Mouse (Mus musculus) MN1 (cell line): ENCODE measurements around the gene Arl15.

ENCODE experiments used
- DNase-seq: peaks from one replicate; pipeline ENCODE4 v3.0.0-alpha.2; 2016; ENCODE audit warnings: low spot score

Gene Arl15

DNA sequence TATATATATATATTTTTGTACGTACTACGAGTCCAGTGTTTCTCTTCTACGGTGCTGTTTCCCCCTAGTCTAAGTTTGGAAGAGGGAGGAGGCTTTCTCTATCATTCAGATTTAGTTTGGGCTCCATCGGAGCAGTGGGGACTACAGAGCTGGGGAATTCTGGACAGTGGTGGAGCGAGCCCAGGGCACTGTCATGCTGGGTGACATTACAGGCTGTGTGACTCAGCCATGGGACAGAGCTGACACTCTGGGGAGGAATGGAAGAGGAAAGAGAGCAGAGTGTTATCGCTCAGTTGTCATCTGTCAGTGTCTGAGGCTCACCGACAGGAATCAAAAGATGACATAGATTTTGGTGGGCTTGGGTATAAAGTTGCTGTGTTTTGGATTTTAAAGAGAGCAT is 124.4 kb downstream of the Arl15 start:
- DNase-seq = no peak

DNA sequence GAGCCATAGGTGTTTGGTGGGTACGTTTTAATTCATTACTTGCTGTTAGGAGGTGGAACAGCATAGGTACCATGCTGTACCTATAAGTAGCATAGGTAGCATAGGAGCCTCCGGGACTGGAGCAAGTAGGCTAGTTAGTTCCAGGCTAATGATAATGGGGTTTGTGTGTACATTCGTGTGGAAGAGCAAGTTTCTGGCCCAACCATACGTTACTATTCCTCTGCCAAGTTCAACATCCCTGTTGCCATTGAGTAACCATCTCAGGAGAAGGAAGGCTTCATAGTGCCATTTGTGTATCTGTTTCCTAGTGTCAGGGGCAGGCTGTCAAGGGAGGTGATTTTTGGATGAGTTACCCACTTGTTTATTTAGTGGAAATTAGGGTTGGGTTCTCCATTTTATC is 141.4 kb downstream of the Arl15 start:
- no peak for DNase-seq

DNA sequence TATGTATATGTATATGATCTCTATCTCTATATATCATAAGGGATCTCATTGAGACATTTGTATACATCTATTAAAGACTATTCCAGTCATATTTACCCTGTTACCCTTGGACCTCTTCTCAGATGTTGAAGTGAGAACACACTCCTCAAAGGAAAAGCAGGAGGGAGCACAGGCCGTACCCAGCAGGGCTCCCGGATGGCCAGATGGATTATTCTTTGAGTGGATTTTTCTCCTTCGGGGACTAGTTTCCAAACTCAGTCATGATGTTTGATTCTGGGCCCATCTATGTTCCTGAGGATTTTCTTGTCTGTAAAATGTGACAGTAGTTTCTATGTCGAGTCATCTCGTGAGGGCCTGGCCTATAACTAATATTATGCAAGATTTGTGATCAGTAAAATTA is 142.9 kb downstream of the Arl15 start:
- no peak for DNase-seq

DNA sequence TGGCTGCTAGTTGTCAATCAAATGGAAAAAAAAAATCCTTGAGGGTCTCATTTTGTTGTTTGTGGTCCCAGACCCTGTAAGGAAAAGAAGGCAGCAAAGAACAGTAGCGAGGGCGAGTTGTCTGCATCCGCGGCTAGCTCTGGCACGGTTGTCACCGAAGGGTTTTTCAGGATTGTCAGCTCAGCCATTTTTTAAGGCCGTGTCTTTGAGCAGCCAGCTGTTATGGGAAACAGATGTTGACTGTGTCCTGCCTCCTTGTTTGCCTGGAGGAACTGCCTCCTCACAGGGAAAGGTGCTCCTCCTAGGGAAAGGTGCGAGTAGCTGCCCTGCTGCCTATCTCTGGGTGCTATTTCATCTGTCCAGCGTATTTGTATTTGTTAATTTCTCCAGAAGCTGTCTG is 144.3 kb downstream of the Arl15 start:
- no peak for DNase-seq

DNA sequence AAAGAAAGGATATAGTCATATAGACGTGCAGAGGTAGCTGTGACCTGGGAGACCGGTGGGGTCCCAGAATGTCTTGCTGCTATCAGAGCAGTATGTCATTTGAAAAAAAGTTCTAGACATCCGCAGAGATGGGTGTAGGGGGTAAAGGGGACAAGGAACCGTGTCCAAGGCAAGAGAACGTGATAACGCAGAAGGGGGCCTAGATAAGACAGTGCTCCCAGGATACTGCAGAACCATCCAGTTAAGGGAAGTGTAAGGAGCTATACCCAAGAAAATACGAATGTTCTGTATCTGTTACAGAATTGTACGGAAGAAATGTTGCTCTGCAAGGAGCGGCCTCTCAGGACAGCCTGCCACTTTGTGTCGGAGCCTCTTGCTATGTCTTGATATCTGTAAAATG is 144.8 kb downstream of the Arl15 start:
- no peak for DNase-seq

DNA sequence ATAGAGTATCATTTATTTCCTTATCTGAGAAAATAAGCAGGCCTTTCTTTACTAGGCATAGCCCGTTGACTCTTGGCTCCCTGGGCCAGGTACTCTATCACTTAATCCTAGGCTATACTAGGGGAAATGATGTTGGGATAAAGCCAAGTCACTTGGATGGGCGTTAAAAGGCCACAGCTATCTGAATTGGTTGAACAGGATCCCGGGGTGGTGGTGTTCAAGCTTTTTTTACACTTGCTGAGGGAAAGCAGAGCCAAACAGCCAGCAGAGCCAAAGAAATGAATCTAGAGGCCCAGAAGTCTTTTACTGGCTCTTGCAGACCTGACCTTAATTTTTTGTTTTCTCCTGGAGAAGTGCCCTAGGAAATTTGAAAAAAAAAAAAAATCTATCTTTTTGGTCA is 145.4 kb downstream of the Arl15 start:
- DNase-seq = peak; percentile 16

DNA sequence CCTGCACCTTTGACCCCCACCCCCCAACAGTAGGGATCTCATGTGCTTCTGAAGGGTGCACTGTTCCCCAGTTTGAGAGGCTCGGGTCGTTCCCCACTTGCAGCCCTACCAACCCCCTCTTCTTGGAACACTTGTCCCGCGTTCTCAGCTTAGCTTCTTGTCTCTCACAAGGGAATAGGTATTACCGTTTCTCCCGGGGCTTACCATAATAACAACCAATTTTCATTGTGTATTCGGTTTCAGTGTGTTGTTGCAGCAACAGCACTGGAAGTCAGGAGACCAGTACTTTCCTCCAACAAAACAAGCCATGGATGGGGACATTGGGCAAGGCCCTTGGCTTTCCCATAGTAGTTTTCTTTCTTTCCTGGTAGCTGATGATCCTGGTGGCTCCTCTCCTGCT is 145.8 kb downstream of the Arl15 start:
- DNase-seq = no peak

DNA sequence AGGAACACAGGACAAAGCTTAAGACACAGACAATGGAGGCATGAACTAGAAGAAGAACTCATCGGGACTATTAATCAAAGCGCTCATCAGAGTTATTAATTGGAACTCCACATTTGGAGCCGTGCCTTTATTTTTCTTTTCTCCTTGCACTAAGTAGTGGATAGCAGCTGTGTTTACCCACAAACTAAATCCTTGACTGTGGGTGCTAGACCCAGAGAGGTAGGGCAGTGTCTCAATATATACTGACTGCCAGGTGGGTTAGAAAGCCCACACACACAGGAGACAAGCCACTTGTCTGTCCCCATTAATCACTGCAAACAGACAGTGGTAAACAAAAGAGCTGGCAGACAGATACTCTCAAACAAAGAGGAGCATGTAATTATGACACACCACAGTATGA is 147.6 kb downstream of the Arl15 start:
- no peak for DNase-seq

DNA sequence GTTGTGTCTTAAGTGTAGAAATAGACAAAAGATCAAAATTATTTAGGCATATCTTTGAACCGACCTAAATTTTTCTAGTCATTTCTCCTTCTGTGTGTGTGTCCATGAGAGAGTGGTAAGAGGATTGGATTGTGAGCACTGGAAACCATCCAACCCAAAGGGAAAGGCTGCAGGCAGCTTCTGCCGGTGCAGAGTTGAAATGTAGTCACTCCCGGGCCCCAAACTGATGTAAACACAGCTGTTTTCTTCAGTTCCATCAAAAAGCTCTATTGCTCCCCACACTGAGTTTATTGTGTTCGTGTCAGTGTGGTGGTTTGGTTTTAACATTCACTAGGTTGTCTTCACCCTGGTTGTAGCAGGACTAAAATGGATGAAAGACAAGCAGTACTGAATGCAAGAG is 153.2 kb downstream of the Arl15 start:
- DNase-seq = no peak

DNA sequence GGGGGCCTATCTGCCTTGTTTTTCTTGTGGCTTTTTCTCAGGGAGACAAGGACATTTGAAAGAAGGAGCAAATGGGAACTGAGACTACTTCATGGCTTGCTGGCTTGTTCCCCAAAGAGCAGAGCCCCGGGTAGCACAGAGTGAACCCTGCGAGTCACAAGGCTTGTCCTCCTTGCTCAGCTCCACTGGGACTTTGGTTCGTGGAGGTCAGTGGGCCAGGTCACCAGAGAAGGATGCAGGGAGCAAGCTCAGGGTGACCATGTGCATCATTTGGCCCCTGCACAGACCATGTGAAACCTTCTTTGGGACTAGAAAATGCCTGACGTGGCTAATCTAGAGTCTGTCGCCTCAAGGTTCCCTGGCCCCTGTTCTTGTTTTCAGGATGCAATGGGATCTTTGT is 155.4 kb downstream of the Arl15 start:
- DNase-seq = no peak

DNA sequence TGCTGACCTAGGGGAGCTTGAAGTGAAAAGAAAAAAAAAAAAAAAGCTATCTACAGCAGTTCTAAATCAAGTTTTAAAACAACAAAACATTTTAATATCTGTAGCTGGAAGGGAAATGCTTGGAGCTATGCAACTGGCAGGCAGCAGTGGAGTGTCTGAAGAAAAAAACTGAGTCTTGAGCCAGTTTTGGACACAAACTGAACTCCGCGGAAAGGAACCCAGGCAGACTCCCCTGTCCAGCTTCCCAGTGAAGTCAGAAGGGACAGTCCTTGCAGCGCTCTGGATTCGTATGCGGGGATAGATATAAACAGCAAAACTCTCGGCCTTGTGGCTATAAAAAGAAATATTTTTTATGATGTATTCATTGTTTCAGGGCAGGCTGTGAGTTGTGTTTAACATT is 155.8 kb downstream of the Arl15 start:
- DNase-seq = no peak

DNA sequence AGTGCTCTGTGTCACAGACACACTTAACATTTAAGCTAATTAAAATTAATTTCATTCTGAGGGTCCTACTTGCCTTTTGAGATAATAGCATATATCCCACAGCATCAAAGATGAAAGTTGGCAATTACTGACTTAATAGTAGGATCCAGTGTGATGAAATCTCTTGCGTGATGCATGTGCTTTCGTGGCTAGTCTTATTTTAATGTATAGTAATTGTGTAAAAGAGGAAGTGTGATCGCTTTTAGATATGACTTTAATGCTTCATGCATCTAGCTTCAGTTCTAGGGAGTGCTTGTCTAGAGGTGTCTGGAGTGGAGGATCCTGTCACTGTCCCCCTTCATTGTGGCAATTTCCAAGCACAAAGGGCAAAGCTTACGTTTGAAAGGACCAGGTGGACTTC is 163.1 kb downstream of the Arl15 start:
- DNase-seq = no peak

DNA sequence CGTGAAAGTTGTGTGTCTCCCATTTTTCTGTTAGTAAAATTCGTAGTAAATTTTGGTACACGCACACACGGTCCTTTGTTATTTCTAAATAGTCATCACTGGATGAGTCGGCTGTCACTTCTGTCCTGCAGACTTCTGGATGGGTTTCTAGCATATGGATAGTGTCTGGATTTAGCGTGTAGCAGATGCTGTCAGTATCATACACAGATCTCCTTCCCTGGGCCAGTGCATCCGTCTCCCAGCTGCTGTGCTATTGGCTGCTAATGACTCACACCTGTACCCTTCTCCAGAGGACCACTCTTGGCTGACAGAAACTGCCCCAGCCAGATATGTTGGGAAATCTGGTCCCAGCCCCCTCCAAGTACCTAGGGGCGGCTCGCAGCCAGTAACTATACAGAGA is 170.6 kb downstream of the Arl15 start:
- DNase-seq = no peak

DNA sequence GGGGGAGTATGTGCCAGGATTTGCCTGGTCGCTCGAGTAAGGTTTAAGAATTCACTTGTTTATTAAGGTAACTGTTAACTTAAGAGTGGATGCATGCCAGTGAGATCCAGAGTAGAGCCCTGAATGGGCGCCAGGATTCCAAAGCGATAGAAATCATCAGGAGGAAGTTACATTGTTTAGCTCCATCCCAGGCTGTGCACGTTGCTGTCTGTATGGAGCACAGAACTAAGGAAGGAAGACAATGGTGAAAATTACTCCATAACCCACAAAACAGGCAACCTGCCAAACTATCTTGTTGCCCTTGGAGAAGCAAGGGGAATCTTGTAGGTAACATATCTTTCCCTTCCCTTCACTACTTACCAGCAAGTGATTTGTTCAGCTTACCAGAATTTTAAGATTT is 176.4 kb downstream of the Arl15 start:
- no peak for DNase-seq

DNA sequence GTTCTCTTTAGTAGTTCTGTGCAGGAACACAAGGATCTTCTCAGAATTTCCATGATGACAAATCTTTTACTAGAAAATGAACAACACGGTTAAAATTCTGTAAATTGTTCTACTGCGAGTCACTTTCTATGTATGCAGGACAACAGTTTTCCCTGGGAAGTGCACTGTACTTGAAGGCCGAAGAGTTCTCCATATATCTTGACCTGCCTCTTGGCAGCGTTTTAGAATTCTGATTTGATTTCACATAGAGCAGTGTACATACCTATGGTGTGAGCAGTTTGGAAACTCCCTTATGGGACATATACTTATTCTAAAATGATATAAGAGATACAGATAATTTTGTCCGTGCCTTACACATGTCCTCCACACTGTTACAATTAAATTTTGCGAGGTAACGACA is 178.1 kb downstream of the Arl15 start:
- DNase-seq = no peak

DNA sequence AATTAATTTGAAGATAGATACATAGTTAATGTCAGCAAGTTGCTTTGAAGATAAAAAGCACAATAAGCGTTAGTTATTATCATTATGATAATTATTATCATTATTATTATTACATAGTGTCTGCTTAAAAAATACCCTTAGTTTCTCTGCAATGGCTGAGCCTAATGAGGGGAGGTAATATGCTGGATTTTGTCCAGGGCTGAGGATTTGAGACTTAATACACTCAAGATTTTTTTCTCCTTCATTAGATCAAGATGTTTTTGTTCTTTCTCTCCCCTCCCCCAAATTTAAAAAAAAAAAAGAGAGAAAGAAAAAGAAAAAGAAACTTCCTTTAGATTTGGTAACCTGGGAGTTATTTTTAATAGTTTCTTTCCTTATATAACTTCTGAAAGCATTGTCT is 180.6 kb downstream of the Arl15 start:
- no peak for DNase-seq

DNA sequence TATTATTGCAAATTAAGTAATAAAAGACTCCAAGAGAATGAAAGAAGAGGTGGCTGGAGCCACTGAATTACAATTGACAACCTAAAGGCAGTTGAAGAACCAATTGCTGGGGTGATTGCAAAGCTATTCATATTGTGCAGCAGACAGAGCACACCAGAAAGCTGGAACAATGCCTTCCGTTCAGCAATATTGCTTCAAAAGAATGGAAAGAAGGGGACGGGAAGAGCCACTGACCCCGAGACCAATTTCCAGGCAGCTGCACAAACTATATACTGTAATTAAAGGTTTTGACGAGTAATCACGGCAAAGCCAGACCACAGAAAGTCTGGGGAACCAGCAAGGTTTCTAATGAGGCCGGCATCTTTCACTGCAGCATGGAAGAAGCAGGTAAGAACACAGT is 181.4 kb downstream of the Arl15 start:
- no peak for DNase-seq

DNA sequence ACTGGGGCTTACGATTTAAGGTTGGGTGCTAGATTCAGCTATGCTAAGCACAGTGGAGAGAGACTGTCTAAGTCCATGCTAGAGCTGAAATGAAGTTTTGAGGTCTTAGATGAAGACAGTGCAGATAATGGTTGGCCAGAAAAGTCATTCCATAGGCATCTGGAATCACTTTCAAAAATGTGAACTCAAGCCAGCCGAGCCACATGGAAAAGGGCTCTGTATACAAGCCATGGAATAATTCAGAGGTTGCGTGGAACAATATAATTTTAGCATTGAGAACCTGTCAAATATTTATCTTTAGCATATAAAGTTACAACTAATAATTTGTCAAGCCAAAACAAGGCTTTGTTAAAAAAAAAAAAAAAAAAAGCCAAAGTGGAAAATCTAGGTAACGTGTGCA is 182.6 kb downstream of the Arl15 start:
- DNase-seq = no peak

DNA sequence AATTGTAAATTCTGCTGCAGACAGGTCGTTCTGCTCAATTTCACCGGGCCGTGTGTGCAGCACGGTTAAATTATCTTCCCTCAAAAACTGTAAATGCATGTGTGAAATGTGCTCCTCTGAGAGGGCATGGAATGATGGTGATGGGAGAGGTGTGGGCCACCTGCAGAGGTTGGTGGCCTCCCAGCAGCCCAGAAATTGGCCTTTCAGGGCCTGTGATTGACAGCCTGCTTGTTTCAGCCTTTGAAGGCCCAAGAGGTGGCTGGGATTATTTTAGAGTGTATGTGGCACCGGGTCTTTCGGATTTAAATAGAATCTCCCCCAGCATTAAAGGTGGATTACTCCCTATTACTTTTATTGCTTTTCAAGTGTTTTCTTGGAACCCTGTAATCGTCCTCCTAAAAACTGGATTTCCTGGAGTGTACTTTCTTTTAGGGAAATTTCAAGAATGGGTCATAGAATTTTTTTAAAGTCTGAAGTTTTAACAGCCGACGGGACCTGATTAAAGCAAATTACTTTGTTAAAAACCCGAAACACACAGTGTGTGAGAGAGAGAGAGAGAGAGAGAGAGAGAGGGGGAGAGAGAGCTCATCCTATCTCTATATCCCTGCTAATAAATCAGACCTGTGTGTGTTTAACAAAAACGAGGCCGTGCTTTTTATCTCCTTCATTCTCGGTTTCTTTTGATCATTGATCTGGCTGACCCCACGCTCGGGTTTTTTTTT is 186.6 kb downstream of the Arl15 start:
- no peak for DNase-seq

DNA sequence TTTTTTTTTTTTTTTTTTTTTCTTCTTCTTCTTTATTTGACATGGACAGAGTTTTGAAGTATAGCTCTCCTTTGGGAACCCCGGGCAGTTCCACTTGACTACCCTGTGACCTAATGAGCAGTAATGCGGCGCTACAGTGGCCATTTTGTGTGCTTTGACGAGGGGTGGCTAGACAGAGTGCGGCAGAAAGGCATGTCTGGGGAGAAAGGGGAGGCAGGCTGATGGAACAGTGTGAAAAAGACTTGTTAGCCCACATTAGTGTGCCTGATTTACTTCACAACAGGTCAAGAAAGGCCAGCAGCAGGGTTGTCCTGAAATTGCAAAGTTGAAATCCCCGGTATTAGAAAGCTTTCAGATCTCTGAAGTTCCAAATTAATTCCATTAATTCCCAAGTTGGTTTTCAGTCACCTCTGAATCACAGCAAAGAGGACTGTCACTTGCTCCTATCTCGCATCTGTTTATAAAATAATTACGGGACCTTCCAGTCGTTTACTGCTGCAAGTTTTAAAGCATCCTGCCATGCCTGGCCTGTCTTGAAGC is 187.2 kb downstream of the Arl15 start:
- DNase-seq = no peak

DNA sequence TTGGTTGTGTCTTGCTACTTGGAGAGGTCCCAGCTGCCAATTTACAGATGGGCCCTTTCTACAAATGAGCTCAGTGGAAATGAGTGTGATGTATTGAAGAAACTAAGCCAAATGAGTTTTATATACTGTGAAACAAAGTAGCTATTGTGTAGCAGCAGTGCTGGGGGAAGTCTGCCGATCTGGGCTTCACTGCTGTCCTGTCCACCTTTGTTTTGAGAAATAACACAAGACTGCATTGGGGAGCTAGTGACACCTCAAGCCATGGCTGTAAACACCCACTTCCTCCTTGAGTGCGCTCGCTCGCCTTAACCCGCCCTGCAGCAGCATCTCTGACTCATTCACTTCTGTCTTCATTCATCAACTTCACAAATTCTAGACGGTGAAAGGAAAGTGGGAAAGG is 189.3 kb downstream of the Arl15 start:
- DNase-seq = no peak

DNA sequence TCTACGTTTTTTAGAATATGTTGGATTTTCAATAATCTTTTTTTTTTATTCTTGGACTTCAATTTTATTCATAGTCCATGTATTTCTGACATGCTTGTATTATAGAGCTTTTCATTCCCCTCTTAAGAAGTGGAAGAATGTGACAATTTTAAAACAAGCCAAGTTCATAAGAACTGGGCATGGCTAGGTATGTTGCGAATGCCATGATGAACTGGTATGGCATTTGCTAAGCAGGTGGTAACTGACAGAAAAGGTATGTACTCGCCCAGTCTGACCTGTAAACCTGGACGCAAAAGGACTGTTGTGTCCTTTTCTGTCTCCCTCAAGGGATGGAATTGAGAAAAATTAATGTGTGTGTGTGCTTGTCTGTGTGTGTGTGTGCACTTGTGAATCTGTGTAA is 190.2 kb downstream of the Arl15 start:
- no peak for DNase-seq

DNA sequence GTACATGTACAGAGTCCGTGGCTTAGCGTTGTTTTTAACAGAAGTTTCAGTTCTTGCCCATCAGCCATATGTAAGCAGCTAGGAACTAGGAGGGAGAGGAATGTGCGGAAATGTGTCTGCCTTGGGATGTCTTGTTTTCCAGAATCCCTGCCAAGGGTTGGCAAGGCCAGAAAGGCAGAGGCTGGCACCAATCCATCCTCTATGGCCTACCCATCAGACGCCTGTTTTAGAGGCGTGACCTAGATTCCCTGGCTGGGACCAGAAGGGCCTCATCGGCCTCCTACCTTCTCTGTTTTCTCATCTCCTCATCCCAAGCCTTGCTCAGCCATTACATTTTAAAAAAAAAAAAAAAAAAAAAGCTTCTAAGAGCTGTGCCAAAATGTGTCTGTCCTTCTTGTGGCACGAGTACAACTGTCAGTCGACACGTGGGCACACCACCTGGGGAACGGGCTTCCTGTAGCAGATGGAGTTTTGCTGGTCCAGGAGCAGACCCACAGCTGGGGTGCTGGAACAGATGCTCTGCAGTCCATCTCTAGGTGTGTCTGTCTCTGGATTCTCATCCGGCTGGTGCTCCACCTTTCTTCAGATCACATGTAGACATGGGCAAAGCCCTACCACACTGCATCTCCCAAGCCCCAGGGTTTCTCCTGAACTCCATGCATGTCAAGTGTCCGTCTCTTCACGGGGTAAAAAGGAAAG is 192.7 kb downstream of the Arl15 start:
- DNase-seq = peak; percentile 64

DNA sequence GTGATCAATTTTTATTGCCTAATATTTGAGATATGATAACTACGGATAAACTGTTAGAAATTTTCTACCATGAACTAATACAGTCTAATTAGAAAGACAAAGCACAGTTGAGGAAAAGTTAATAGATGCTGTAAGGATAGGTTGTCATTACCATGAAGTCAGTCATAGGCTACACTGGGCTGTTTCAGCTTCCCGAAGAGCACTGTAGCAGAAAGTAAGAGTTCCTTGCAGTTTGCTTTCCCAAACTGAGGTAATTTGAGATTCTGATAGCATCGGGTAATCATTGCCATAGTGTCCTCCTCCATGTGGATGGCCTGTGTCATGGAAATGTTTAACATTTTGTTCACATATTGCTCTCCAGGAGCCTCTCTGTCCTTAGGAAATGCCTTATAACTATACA is 195.9 kb downstream of the Arl15 start:
- DNase-seq = no peak
